Mouse (Mus musculus) left cerebral cortex, adult 2 months (tissue): ENCODE measurements around the gene Col10a1. TPM values are rescaled to one million over a fixed set of nuclear protein-coding genes. Genes with fewer than 3 reads are reported as not detected.
"Not testable (repeated sequence)": the region's sequence is repeated elsewhere in the genome, so short reads cannot be mapped to it uniquely, and the experiment has no call there.

Experiments
- DNase-seq, 2 experiments: peaks; one replicate each; pipeline ENCODE4 v3.0.0; 2021 to 2022; ENCODE audit warnings: low spot score in 2 of 2, mixed read lengths in 1 of 2; ENCODE audit errors: extremely low spot score in 1 of 2
- H3K27ac ChIP-seq: fragments of 200-600 bp; 2 replicates; pipeline ENCODE4 v1.8.1; 2022
- H3K4me3 ChIP-seq: fragments of 200-600 bp; 2 replicates; pipeline ENCODE4 v1.8.1; 2022
- CTCF ChIP-seq: fragments of 200-600 bp; IDR thresholded peaks from 2 replicates; pipeline ENCODE4 v1.8.1; 2022; ENCODE audit warnings: antibody characterized with exemption, mild to moderate bottlenecking, moderate library complexity
- intact Hi-C: fragments of 180-260 bp; cut with DNase I; formaldehyde crosslinking; loops from one replicate; pipeline ENCODE4 v1.15.1; 2025
- total RNA-seq, 2 experiments: library from RNA; stranded (reverse); gene quantifications; 2 replicates each; pipeline ENCODE4 v1.2.3; 2021

Gene Col10a1
- total RNA-seq, 2 experiments from 2014 or later: 0.50 to 0.91 TPM

GRCm38 (mm10) chr10:34431783-34432182 is 42.0 kb downstream of the Col10a1 start:
- H3K4me3 ChIP-seq: no peak overlapping the region
- intact Hi-C loops: no loop called here
- no peak for DNase-seq

GRCm38 (mm10) chr10:34434191-34434590 is 44.4 kb downstream of the Col10a1 start:
- DNase-seq, H3K4me3 ChIP-seq, intact Hi-C loops, H3K27ac ChIP-seq: not testable (repeated sequence)

More at GRCm38 (mm10) chr10:34431783-34432182, 42.0 kb downstream of the Col10a1 start:
- H3K27ac ChIP-seq: no peak overlapping the region
- TF ChIP-seq CTCF: peak; percentile 80

Other genes with a start within 250 kb of the Col10a1 start
- gene Dse, start 182.3 kb upstream of the Col10a1 start, total RNA-seq: 1 to 10 TPM; 6.3 to 7.4 TPM
- 100 to 1,000 TPM; 161 to 169 TPM for gene Tspyl1, start 107.8 kb upstream of the Col10a1 start, total RNA-seq
- 100 to 1,000 TPM; 386 to 404 TPM for gene Tspyl4, start 92.5 kb upstream of the Col10a1 start, total RNA-seq
- 1 to 10 TPM; 2.7 to 3.1 TPM for gene Nt5dc1, start 28.6 kb downstream of the Col10a1 start, total RNA-seq
- gene Frk, start 93.4 kb downstream of the Col10a1 start, total RNA-seq: under 1 TPM; 0.32 to 0.56 TPM